Mouse (Mus musculus) c-Kit-positive CD71-positive TER-119-negative erythroid progenitor cells, embryonic 14.5 days (primary cell): ENCODE measurements around the gene H2afj.

Experiments used
- DNase-seq: peaks from one replicate; pipeline ENCODE4 v3.0.0-alpha.2; 2013; ENCODE audit warnings: low read depth

H2afj gene

DNA sequence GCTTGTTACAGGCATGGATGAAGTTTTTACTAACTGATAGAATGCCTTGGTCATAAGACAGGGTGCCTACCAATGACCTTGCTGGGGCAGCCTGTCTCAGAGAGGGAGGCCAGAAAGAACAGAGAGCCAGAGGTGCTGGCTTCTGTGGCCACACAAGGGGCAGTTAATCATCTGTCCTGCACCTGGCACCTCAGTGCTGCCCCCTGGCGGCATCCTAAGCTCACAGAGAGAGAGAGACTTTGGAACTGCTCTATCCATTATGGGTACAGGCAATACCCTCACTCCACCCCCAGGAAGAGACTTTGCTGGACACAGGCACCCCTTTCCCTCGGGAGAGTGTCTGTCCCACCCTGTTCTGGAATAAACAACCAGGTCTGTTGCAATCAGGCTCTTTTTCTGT, 39.7 kb downstream of the H2afj start:
- no peak for DNase-seq

DNA sequence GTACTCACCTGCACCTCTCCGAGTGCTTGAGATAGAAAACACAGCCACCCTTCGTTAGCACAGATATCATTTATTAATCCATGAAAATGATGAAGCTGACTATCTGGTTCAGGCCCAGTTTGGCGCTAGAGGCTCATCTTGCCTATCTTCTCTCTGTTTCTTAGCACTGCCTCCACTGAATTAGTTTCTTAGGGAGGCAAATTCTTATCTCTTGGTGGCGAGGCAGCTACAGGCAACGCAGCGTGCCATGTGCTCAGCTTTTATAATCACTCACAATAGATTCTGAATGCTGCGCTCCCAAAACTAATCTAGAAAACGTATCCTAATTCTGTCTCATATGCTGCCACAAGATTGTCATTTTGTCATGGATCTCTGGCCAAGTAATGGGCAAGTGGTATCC, 40.4 kb downstream of the H2afj start:
- no peak for DNase-seq

- no peak for DNase-seq
Measured at GRCm38 (mm10) chr6:136848971-136849370, 40.9 kb downstream of the H2afj start.

- no peak for DNase-seq
Measured at GRCm38 (mm10) chr6:136850267-136850666, 42.2 kb downstream of the H2afj start.

DNA sequence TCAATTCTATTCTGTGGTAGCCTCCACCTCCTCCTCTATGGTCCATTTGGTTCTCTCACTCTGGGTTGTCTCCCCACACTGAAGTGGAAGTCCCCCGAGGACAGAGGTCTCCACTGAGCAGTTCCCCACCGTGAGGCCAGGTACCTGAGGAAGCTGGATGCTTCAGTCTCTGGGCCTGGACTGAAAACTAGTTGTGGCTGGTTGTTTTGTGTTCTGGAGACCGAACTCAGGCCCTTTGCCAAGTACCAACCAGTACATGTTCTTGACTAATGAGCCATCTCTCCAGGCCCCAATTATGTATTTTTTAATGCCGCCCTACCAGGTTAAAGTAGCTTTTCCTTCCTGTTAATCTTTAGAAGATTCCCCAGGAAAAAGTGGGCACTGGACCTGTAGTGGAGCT, 44.3 kb downstream of the H2afj start:
- no peak for DNase-seq

DNA sequence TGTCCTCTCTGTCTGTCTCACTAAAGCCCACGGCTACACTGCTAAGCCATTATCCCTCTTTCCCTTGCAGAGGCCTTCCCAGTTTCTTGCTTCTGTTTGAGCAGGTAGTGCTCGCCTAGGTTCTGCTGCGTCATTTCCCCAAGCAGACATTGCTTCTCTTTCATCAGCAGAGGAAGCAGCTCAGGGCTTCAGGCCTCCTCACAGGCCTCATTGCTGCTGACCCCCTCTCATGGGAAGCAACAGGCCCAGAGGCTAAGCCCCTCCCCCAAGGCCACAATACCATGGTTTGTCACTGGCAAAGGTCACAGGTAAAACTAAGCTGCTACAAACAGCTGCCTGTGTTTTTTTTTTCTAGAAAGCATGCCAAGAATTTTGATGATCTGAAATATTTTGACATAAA, 44.7 kb downstream of the H2afj start:
- DNase-seq = no peak

- DNase-seq = no peak
Measured at GRCm38 (mm10) chr6:136854361-136854781, 46.3 kb downstream of the H2afj start.

- no peak for DNase-seq
Measured at GRCm38 (mm10) chr6:136855183-136855582, 47.1 kb downstream of the H2afj start.

DNA sequence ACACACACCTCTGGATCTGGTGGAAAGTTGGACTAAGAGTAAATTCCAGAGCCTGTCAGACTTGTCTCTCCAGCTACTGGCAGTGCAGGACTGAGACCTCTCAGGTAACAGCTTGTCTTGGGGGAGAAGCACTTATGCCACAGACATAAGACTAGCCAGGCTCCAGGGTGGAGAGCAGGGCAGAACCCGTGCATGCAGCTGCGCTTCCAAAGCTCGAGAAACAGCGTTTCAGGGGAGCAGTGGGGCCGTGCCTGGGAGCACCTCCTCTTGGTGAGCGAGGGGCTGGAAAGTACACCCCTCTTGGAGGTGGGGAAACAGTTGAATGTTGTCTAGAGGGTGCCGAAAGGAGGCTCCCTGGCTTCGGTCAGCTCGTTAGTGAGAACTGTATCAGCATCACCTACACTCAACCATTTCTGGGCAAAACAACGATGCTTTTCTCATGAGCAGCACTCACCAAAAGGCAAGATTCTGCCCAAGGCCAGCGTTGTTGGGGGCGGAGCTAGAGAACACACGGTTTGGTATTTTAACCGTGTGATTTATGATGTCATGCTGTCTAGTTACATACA, 48.1 kb downstream of the H2afj start:
- peak; percentile 73 for DNase-seq

- peak; percentile 92 for DNase-seq
Measured at GRCm38 (mm10) chr6:136857186-136857872, 49.3 kb downstream of the H2afj start, which contains the start of gene Art4. TSS of gene Art4 (minus strand) at chr6:136857733.

- DNase-seq = no peak
Measured at GRCm38 (mm10) chr6:136857873-136858260, 49.8 kb downstream of the H2afj start.

DNA sequence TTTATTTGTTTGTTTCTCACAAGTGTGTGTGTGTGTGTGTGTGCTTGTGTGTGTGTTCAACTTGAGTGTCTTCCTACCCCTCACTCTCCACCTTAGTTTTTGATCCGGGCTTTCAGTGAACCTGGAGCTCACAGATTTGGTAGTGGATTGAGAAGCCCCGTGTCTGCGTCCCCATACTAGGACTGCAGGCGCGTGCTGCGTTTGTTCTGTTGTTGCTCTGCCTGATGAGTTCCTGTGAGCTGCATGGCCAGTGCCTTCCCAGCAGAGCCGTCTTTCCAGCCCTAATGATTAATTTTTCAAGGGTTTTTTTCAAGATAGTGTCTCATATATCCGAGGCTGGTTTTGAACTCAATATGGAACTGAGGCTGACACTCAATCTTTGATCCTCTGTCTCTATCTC, 50.4 kb downstream of the H2afj start:
- no peak for DNase-seq
